Mouse (Mus musculus) neural tube, embryonic 11.5 days (tissue): ENCODE measurements around the gene Mtf1. TPM values are rescaled to one million over a fixed set of nuclear protein-coding genes. Genes with fewer than 3 reads are reported as not detected.

Experiments
- ATAC-seq: fragments of 200-750 bp; cut with Nextera tagmentation; 2 replicates; pipeline ENCODE4 v1.8.0; 2017; ENCODE audit warnings: moderate number of reproducible peaks, mild to moderate bottlenecking, moderate TSS enrichment, moderate library complexity; ENCODE audit not compliant: insufficient read depth, low FRiP score, low TSS enrichment
- DNase-seq: peaks from one replicate; pipeline ENCODE4 v3.0.0-alpha.2; 2015; ENCODE audit warnings: low spot score
- H3K27ac ChIP-seq: fragments of 300-500 bp; sonication (generic); 2 replicates; pipeline ENCODE4 v1.5.1; 2014; ENCODE audit warnings: low read depth, mild to moderate bottlenecking, low read length
- H3K27me3 ChIP-seq: fragments of 300-500 bp; sonication (generic); 2 replicates; pipeline ENCODE4 v1.6.1; 2014; ENCODE audit warnings: mild to moderate bottlenecking, low read length, mixed read lengths; ENCODE audit not compliant: control insufficient read depth, insufficient read depth
- H3K36me3 ChIP-seq: fragments of 300-500 bp; sonication (generic); 2 replicates; pipeline ENCODE4 v1.6.1; 2014; ENCODE audit warnings: mild to moderate bottlenecking, low read length, moderate library complexity, mixed read lengths; ENCODE audit not compliant: control insufficient read depth, insufficient read depth
- H3K4me1 ChIP-seq: fragments of 300-500 bp; sonication (generic); 2 replicates; pipeline ENCODE4 v1.6.1; 2014; ENCODE audit warnings: low read length, mixed read lengths; ENCODE audit not compliant: control insufficient read depth, insufficient read depth
- H3K4me2 ChIP-seq: fragments of 300-500 bp; sonication (generic); 2 replicates; pipeline ENCODE4 v1.6.1; 2014; ENCODE audit warnings: low read depth, mild to moderate bottlenecking, moderate library complexity
- H3K4me3 ChIP-seq: fragments of 300-500 bp; sonication (generic); 2 replicates; pipeline ENCODE4 v1.5.1; 2014; ENCODE audit warnings: low read depth, low read length
- H3K9ac ChIP-seq: fragments of 300-500 bp; sonication (generic); 2 replicates; pipeline ENCODE4 v1.6.1; 2014; ENCODE audit warnings: mild to moderate bottlenecking, low read length
- H3K9me3 ChIP-seq: fragments of 300-500 bp; sonication (generic); 2 replicates; pipeline ENCODE4 v1.6.1; 2016; ENCODE audit warnings: low read length; ENCODE audit not compliant: control insufficient read depth
- WGBS: fragments of 180-500 bp; shearing (Covaris S2); extraction: QIAGEN DNeasy Blood & Tissue Kit; methylation state at CpG from one replicate; pipeline ENCODE4 v1.1.7; 2014; 5-methylcytosine and 5-hydroxymethylcytosine counted together
- polyA plus RNA-seq: library from polyadenylated mRNA; unstranded; fragments of >200 nt; fragmentation: Nextera tagmentation; extraction: Ambion mirVana; gene quantifications from 2 replicates; pipeline ENCODE4 v1.2.1, GENCODE M21; 2014

The Mtf1 gene
- polyA plus RNA-seq, 1 experiment from 2014 or later: 15.3 TPM

DNA sequence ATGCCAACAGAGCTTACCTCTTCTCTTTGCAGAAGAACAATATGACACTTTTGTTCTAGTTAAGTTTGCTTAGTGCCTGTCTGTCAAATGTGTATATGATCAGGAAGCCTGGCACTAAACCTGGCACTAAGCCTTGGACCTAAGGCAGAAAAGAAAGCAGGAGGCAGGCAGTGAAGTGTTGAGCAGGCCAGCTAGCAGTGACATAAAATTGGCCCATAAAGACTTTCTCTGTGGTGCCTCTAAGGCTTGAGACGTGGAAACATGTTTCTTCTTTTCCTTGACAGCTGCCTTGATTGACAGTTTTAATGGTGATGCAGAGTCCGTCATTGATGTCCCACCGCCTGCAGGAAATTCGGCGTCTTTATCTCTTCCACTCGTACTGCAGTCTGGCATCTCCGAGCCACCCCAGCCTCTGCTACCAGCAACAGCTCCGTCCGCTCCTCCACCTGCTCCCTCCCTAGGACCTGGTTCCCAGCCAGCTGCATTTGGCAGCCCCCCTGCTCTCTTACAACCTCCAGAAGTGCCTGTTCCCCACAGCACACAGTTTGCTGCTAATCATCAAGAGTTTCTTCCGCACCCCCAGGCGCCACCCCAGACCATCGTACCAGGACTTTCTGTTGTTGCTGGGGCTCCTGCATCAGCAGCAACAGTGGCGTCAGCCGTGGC, 36.3 kb downstream of the Mtf1 start:
- WGBS: 91% methylated on average over 14 of the region's 14 CpGs
- H3K27ac ChIP-seq: no peak overlapping the region
- ATAC-seq (no peak), DNase-seq (no peak)
- no peaks in the 10 kb centered on the region for H3K4me1 ChIP-seq
- H3K4me2 ChIP-seq: no peak overlapping the region
- H3K27me3 ChIP-seq: no peaks in the 10 kb centered on the region
- peaks cover 7% of the 10 kb centered on the region for H3K36me3 ChIP-seq
- H3K4me3 ChIP-seq: no peak overlapping the region
- no peaks in the 10 kb centered on the region for H3K9me3 ChIP-seq
- H3K9ac ChIP-seq: no peak overlapping the region

DNA sequence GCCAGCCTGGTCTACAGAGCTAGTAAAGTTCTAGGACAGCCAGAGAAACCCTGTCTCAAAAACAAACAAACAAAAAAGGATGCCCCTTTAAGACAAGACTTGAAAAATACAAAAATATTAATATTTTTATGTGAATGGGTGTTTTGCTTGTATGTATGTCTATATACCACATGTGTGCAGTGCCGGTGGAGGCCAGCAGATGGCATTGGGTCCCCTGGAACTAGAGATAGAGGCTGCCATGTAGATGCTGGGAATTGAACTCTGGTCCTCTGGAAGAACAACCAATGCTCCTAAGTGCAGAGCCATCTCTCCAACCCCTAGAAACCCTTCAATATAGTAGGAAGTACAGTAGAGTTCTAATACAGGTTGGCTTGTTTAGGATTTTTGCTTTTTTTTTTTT, 39.1 kb downstream of the Mtf1 start:
- Histone ChIP-seq H3K4me1 (no peaks in the 10 kb centered on the region), H3K36me3 (peaks cover 7% of the 10 kb centered on the region), H3K27me3 (no peaks in the 10 kb centered on the region), H3K9me3 (no peaks in the 10 kb centered on the region), H3K9ac (no peak overlapping the region), H3K4me2 (no peak overlapping the region), H3K4me3 (no peak overlapping the region), H3K27ac (no peak overlapping the region)
- 100% methylated on average over 1 of the region's 1 CpGs for WGBS
- DNase-seq: no peak
- ATAC-seq: no peak

DNA sequence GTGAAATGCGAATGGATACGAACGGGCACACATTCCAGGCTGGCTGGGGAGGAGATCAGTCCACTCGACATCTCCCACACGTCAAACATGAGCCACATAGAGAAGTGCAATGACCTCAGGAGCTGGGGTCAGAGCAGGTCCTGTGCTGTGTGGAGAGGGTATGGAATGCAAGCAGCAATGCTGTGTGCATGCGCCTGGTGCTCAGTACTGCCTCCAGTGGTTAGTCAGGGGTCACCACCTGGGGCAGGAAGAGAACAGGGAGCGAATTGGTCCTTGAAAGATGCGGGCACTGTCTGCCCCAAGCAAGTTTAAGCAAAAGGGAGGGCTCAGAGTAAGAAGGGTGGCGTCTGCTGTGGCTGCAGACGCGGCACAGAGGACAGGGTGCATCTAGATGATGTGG, 41.6 kb downstream of the Mtf1 start:
- no peak overlapping the region for H3K27ac ChIP-seq
- H3K36me3 ChIP-seq: peaks cover 6% of the 10 kb centered on the region
- 60% methylated on average over 11 of the region's 11 CpGs for WGBS
- DNase-seq (peak; percentile 54), ATAC-seq (no peak)
- no peaks in the 10 kb centered on the region for H3K27me3 ChIP-seq
- H3K9me3 ChIP-seq: no peaks in the 10 kb centered on the region
- no peak overlapping the region for H3K9ac ChIP-seq
- no peak overlapping the region for H3K4me3 ChIP-seq
- no peak overlapping the region for H3K4me2 ChIP-seq
- H3K4me1 ChIP-seq: no peaks in the 10 kb centered on the region

DNA sequence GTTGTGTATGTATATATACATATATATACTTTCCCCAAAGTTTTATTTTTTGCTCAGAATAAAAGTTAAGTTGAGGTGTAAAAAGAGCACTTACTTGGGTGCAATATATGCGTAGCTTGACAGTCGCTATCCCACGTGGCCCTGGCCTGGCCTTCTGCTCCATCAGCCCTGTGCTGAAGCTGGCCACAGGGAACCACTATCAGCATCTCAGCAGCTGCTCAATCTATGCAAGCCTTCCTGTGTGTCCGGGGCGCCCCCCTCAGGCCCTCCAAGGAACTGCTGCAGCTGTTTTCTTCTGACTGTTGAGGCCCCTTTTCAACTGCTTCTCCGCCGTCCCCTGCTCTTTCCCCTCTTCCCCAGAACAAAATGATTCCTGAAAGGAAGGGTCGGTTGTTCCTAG, 45.7 kb downstream of the Mtf1 start:
- no peak overlapping the region for H3K27ac ChIP-seq
- WGBS: 4% methylated on average over 8 of the region's 8 CpGs
- no peak for ATAC-seq

DNA sequence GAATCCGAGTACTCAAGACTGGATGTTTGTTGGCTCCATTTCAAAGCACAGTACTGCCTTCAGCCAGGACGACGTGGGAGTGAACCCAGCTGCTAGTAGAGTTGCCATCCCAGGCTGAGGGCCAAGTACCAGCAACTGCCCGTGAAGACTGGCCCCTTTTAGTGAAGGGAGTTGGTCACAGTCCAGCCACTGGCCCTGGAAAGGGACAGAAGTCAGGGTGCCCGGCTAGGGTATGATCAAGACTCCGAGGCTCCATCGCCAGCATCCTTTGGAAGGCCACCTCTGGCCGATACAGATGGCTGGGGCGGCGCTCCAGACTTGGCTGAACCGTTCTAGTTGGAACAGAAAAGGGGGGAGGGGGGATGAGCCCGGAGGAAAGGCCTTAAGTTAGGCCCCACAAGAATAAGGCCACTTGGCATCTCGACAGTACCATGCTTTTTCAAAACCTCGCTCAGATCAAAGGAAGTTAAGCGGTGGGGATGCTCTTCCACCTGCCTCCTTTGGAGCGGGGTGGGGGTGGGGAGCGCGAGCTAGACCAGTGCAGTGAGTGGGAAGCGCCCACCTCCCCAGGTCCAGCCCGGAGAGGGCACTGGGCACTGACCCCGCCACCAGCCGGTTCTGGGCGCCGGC, 47.8 kb downstream of the Mtf1 start:
- Histone ChIP-seq H3K4me1 (peaks cover 11% of the 10 kb centered on the region), H3K36me3 (peaks cover 2% of the 10 kb centered on the region), H3K4me2 (peak overlapping the region; percentile 83), H3K27me3 (no peaks in the 10 kb centered on the region), H3K9ac (peak overlapping the region; percentile 83), H3K27ac (peak overlapping the region; percentile 93), H3K4me3 (peak overlapping the region; percentile 100), H3K9me3 (no peaks in the 10 kb centered on the region)
- DNase-seq (no peak), ATAC-seq (peak; percentile 60)
- 2% methylated on average over 24 of the region's 24 CpGs for WGBS

More for the DNA sequence above, 45.7 kb downstream of the Mtf1 start:
- H3K4me1 ChIP-seq: peaks cover 11% of the 10 kb centered on the region
- no peaks in the 10 kb centered on the region for H3K9me3 ChIP-seq
- no peak overlapping the region for H3K9ac ChIP-seq
- peak; percentile 86 for DNase-seq
- H3K27me3 ChIP-seq: no peaks in the 10 kb centered on the region
- no peak overlapping the region for H3K4me3 ChIP-seq
- H3K4me2 ChIP-seq: no peak overlapping the region
- H3K36me3 ChIP-seq: peaks cover 5% of the 10 kb centered on the region

DNA sequence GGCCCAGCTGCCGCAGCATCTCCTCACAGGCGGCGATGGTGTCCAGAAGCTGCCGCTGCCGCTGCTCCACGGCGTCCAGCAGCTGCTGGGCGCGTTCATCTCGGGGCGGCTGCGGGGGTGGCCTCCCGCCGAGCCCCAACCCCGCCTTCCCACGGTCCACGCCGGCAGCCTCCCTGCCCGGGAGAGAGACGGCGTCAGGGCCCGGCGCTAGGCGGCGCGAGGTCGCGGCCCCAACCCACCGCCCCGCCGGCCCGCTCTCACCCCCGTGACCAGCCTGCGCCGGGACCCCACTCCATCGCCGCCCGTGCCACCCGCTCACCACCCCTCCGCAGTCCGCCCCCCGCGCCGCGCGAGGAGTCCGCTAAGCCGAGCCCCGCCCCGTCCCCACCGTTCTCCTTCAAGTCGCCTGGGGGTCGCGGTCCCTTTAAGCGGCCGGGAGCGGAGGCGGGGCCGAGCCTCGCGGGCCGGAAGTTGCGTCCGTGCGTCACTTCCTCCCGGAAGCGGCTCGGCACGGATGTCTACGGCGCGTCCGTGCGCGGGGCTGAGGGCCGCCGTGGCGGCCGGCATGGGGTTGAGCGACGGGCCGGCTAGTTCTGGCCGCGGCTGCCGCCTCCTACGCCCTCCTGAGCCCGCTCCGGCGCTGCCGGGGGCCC, 48.5 kb downstream of the Mtf1 start, which contains the start of gene Yrdc:
Yrdc (plus strand) TSS at position 419 of the 653 bp plus-strand sequence.
- Histone ChIP-seq H3K27me3 (no peaks in the 10 kb centered on the region), H3K4me2 (peak within 1 kb of the TSS; percentile 83), H3K9ac (peak within 1 kb of the TSS; percentile 83), H3K4me1 (peaks cover 11% of the 10 kb centered on the region), H3K27ac (peak within 1 kb of the TSS; percentile 93), H3K9me3 (no peaks in the 10 kb centered on the region), H3K4me3 (peak within 1 kb of the TSS; percentile 100), H3K36me3 (peaks cover 4% of the 10 kb centered on the region)
- peak; percentile 97 for DNase-seq
- peak; percentile 92 for ATAC-seq
- WGBS: under 1% methylated on average over 79 of the region's 90 CpGs

DNA sequence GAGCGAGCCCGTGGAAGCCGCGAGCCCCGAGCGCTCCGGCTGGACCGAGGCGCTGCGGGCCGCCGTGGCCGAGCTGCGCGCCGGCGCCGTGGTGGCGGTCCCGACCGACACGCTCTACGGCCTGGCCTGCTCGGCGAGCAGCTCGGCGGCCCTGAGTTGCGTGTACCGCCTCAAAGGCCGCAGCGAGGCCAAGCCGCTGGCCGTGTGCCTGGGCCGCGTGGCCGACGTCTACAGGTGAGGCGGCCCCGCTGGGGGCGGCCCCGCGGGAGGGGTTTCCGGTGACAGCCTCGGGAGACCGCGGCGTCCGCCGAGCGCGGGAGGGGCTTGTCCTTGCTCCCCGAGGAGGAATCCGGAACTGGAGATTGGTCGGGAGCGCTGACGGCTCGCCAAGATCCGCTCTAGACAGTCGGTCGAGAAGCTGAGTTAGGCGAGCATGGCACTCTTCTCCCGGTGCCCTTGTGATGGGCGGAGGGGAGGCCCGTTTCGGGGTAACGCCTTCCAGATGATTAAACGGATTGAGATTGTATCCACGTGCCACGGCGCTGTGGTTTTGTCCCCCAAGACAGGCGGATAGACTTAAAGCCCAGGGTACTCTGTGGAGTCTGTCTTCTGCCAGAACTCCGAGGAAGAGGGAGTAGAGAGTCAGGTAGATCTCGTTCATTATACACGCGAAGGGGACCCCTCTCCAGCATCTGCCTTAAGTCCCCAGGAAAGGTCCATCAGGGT, 49.2 kb downstream of the Mtf1 start, which contains the start of gene 1110065P20Rik:
1110065P20Rik (minus strand) TSS at position 264 of the 726 bp plus-strand sequence.
- DNase-seq (peak; percentile 49), ATAC-seq (peak; percentile 22)
- Histone ChIP-seq H3K27ac (peak within 1 kb of the TSS; percentile 93), H3K36me3 (peaks cover 4% of the 10 kb centered on the region; the same call in 1 of the 2 replicates), H3K4me3 (peak within 1 kb of the TSS; percentile 100), H3K4me1 (peaks cover 11% of the 10 kb centered on the region), H3K9ac (peak within 1 kb of the TSS; percentile 83), H3K4me2 (peak within 1 kb of the TSS; percentile 83), H3K27me3 (no peaks in the 10 kb centered on the region), H3K9me3 (no peaks in the 10 kb centered on the region)
- WGBS: under 1% methylated on average over 71 of the region's 75 CpGs

DNA sequence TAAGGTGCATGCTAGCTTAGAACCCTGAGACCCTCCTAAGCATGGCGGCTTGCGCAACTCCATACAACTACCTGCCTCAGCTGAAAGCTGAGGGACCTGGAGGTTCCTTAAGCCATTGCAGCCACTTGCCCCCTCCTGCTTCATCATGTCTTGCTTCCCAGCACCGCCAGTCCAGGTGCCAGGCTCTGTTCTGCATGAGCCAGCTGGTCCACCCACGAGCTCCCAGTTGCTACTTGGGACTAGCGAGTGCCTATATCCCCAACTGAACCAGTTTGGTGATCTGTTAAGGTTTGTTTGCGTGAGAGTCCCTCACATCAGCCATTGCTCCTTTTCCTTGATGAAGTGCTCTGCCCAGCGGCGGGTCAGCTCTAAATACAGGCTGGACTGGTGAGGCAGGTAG, 54.4 kb downstream of the Mtf1 start:
- Histone ChIP-seq H3K27ac (no peak overlapping the region), H3K4me2 (no peak overlapping the region), H3K27me3 (peaks cover under 1% of the 10 kb centered on the region; the same call in 1 of the 2 replicates), H3K9me3 (no peaks in the 10 kb centered on the region), H3K4me1 (peaks cover 8% of the 10 kb centered on the region), H3K9ac (no peak overlapping the region), H3K4me3 (no peak overlapping the region), H3K36me3 (peaks cover 6% of the 10 kb centered on the region; the same call in 1 of the 2 replicates)
- ATAC-seq (no peak), DNase-seq (no peak)
- WGBS: 94% methylated on average over 8 of the region's 8 CpGs
